Mouse (Mus musculus) midbrain, embryonic 15.5 days (tissue): Measurements from ENCODE around the gene Cacng2. TPM values are rescaled to one million over a fixed set of nuclear protein-coding genes. Genes with fewer than 3 reads are reported as not detected.
A peak's percentile ranks its signal among the peaks of the same experiment; 100 is the strongest.

Experiments
- ATAC-seq: fragments of 200-750 bp; cut with Nextera tagmentation; replicated peaks from 2 replicates; pipeline ENCODE4 v1.8.0; 2017; ENCODE audit warnings: moderate TSS enrichment
- H3K27ac ChIP-seq: fragments of 300-500 bp; sonication (generic); 2 replicates; pipeline ENCODE4 v1.5.1; 2015; ENCODE audit warnings: mild to moderate bottlenecking, inconsistent platforms
- H3K27me3 ChIP-seq: fragments of 300-500 bp; sonication (generic); replicated peaks from 2 replicates; pipeline ENCODE4 v1.6.1; 2015; ENCODE audit warnings: inconsistent platforms
- H3K36me3 ChIP-seq: fragments of 300-500 bp; sonication (generic); replicated peaks from 2 replicates; pipeline ENCODE4 v1.6.1; 2015; ENCODE audit warnings: inconsistent platforms
- H3K4me1 ChIP-seq: fragments of 300-500 bp; sonication (generic); 2 replicates; pipeline ENCODE4 v1.6.1; 2015; ENCODE audit warnings: inconsistent platforms
- H3K4me2 ChIP-seq: fragments of 300-500 bp; sonication (generic); 2 replicates; pipeline ENCODE4 v1.6.1; 2015; ENCODE audit warnings: inconsistent platforms, mild to moderate bottlenecking, moderate library complexity
- H3K4me3 ChIP-seq: fragments of 300-500 bp; sonication (generic); 2 replicates; pipeline ENCODE4 v1.5.1; 2015; ENCODE audit warnings: mild to moderate bottlenecking, inconsistent platforms
- H3K9ac ChIP-seq: fragments of 300-500 bp; sonication (generic); 2 replicates; pipeline ENCODE4 v1.6.1; 2015; ENCODE audit warnings: mild to moderate bottlenecking, inconsistent platforms
- H3K9me3 ChIP-seq: fragments of 300-500 bp; sonication (generic); 2 replicates; pipeline ENCODE4 v1.6.1; 2016; ENCODE audit warnings: inconsistent platforms
- WGBS: fragments of 180-500 bp; shearing (Covaris S2); methylation state at CpG from one replicate; pipeline ENCODE4 v1.1.7; 2015; ENCODE audit warnings: mixed read lengths; 5-methylcytosine and 5-hydroxymethylcytosine counted together
- polyA plus RNA-seq: library from polyadenylated mRNA; unstranded; fragments of >200 nt; fragmentation: Nextera tagmentation; extraction: Ambion mirVana; gene quantifications from 2 replicates; pipeline ENCODE4 v1.2.1, GENCODE M21; 2015

Gene Cacng2
- polyA plus RNA-seq, 1 experiment from 2014 or later, result 15.3 TPM

- WGBS, result 30% methylated on average over 6 of the region's 6 CpGs
- ATAC-seq, result no peak
- H3K4me2 ChIP-seq, result no peak overlapping the region
- H3K9me3 ChIP-seq, result no peaks in the 10 kb centered on the region
- no peak overlapping the region for H3K4me3 ChIP-seq
- no peak overlapping the region for H3K27ac ChIP-seq
- no peaks in the 10 kb centered on the region for H3K27me3 ChIP-seq
- H3K36me3 ChIP-seq, result no peaks in the 10 kb centered on the region
- H3K4me1 ChIP-seq, result peaks cover 3% of the 10 kb centered on the region; the same call in 1 of the 2 replicates
- H3K9ac ChIP-seq, result no peak overlapping the region
Observed at GRCm38 (mm10) chr15:78134606-78135005, 14.8 kb upstream of the Cacng2 start.

GRCm38 (mm10) chr15:78133389-78133788 is 13.6 kb upstream of the Cacng2 start:
- H3K9me3 ChIP-seq, result no peaks in the 10 kb centered on the region
- 21% methylated on average over 2 of the region's 2 CpGs for WGBS
- no peaks in the 10 kb centered on the region for H3K27me3 ChIP-seq
- H3K4me1 ChIP-seq, result peaks cover 3% of the 10 kb centered on the region; the same call in 1 of the 2 replicates
- H3K27ac ChIP-seq, result no peak overlapping the region
- no peak overlapping the region for H3K4me3 ChIP-seq
- no peak for ATAC-seq
- H3K9ac ChIP-seq, result no peak overlapping the region
- H3K4me2 ChIP-seq, result no peak overlapping the region
- H3K36me3 ChIP-seq, result no peaks in the 10 kb centered on the region

GRCm38 (mm10) chr15:78119248-78119647 is 580 bp downstream of the Cacng2 start:
- peak overlapping the region; percentile 64 for H3K4me3 ChIP-seq
- peaks cover 42% of the 10 kb centered on the region for H3K4me1 ChIP-seq
- peak overlapping the region; percentile 85 for H3K27ac ChIP-seq
- H3K4me2 ChIP-seq, result peak overlapping the region; percentile 61
- WGBS, result 3% methylated on average over 39 of the region's 39 CpGs
- no peaks in the 10 kb centered on the region; the same call in 1 of the 2 replicates for H3K27me3 ChIP-seq
- H3K9ac ChIP-seq, result peak overlapping the region; percentile 83
- no peaks in the 10 kb centered on the region for H3K36me3 ChIP-seq
- ATAC-seq, result peak; percentile 43
- no peaks in the 10 kb centered on the region for H3K9me3 ChIP-seq

- H3K27ac ChIP-seq, result peak overlapping the region; percentile 85; the same call in 1 of the 2 replicates
- H3K36me3 ChIP-seq, result no peaks in the 10 kb centered on the region
- 37% methylated on average over 15 of the region's 18 CpGs for WGBS
- H3K9ac ChIP-seq, result peak overlapping the region; percentile 83; the same call in 1 of the 2 replicates
- H3K4me2 ChIP-seq, result peak overlapping the region; percentile 61
- no peaks in the 10 kb centered on the region for H3K9me3 ChIP-seq
- H3K4me3 ChIP-seq, result peak overlapping the region; percentile 64
- ATAC-seq, result no peak
- H3K27me3 ChIP-seq, result no peaks in the 10 kb centered on the region; the same call in 1 of the 2 replicates
- H3K4me1 ChIP-seq, result peaks cover 42% of the 10 kb centered on the region
Observed at GRCm38 (mm10) chr15:78118275-78118995, 1.4 kb downstream of the Cacng2 start.

DNA sequence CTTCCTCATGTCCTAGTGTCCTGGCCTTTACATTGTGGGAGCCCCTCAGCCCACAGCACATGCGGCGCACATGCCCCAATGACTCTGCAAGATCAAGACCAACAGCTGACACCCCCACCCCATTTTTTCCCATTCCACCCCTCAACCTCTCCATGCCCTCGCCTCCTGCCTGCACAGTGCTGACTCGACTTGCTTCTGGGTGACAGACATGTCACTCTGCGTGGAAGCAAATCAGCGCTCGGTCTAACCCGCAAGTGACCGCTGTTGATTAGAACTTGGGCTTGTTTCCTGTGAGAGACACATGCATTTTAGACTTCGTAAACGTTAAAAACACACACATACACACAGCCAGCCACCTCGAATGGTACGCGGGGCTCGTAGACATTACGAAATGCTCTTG is 2.1 kb downstream of the Cacng2 start:
- Histone ChIP-seq H3K27me3 (no peaks in the 10 kb centered on the region; the same call in 1 of the 2 replicates), H3K4me3 (peak overlapping the region; percentile 64), H3K4me1 (peaks cover 42% of the 10 kb centered on the region), H3K27ac (peak overlapping the region; percentile 57; the same call in 1 of the 2 replicates), H3K9me3 (no peaks in the 10 kb centered on the region), H3K4me2 (peak overlapping the region; percentile 61), H3K9ac (peak overlapping the region; percentile 83; the same call in 1 of the 2 replicates), H3K36me3 (no peaks in the 10 kb centered on the region)
- WGBS, result 74% methylated on average over 16 of the region's 16 CpGs
- ATAC-seq, result no peak

GRCm38 (mm10) chr15:78116936-78117335 is 2.9 kb downstream of the Cacng2 start:
- Histone ChIP-seq H3K36me3 (no peaks in the 10 kb centered on the region), H3K4me3 (peak overlapping the region; percentile 64), H3K4me2 (peak overlapping the region; percentile 61), H3K27me3 (no peaks in the 10 kb centered on the region; the same call in 1 of the 2 replicates), H3K9me3 (no peaks in the 10 kb centered on the region), H3K9ac (peak overlapping the region; percentile 83; the same call in 1 of the 2 replicates), H3K27ac (peak overlapping the region; percentile 57), H3K4me1 (peaks cover 42% of the 10 kb centered on the region)
- no peak for ATAC-seq
- WGBS, result 22% methylated on average over 10 of the region's 10 CpGs

DNA sequence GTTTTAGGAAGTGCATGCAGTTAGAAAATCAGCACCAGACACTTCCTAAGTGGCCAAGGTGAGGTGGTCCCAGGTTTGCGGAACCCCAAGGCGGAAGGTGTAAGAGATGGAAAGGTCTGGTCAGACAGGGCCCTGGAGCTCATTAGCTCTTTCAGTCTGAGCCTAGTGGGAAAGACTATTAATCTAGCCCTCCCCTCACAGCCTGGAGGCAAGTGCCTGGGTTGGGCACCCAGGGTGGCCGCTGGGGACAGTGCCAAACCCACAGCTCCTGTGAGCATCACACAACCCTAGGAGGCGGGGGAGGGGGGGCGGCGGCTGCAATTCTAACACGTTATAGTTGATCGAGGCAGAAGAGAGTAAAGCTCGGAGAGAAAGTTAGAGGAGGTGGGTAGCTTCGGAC is 3.6 kb downstream of the Cacng2 start:
- Histone ChIP-seq H3K36me3 (no peaks in the 10 kb centered on the region), H3K27ac (peak overlapping the region; percentile 57), H3K4me1 (peaks cover 42% of the 10 kb centered on the region), H3K9ac (0 out of 2 replicates have a peak overlapping the region, but pooled peaks have one; percentile 83), H3K4me2 (peak overlapping the region; percentile 61), H3K4me3 (peak overlapping the region; percentile 64), H3K9me3 (no peaks in the 10 kb centered on the region), H3K27me3 (no peaks in the 10 kb centered on the region)
- no peak for ATAC-seq
- 51% methylated on average over 10 of the region's 10 CpGs for WGBS

DNA sequence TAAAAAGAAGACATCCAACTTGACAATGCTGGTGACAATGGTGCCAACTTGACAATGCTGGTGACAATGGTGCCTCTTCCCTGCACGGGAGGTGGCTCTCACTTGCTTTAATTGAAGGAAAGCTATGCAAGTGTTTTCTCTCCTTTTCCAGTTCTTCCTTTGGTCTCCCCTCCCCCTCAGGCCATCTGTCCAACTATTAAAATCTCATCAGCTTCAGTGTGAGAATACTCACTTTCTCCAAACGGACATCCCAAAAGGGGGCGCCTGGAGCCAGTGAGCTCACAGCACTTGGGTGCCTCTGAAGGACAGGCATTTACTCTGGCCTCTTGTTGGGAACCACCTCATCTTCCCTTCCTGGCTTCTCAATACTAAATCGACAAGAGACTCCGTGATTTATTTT is 20.3 kb downstream of the Cacng2 start:
- H3K4me2 ChIP-seq, result no peak overlapping the region
- H3K9me3 ChIP-seq, result no peaks in the 10 kb centered on the region
- H3K4me3 ChIP-seq, result no peak overlapping the region
- peaks cover 3% of the 10 kb centered on the region; the same call in 1 of the 2 replicates for H3K4me1 ChIP-seq
- H3K27me3 ChIP-seq, result no peaks in the 10 kb centered on the region
- WGBS, result 54% methylated on average over 5 of the region's 5 CpGs
- no peak overlapping the region for H3K9ac ChIP-seq
- ATAC-seq, result no peak
- H3K27ac ChIP-seq, result no peak overlapping the region
- H3K36me3 ChIP-seq, result no peaks in the 10 kb centered on the region

- H3K36me3 ChIP-seq, result no peaks in the 10 kb centered on the region
- H3K4me1 ChIP-seq, result peaks cover 4% of the 10 kb centered on the region; the same call in 1 of the 2 replicates
- WGBS, result 81% methylated on average over 16 of the region's 16 CpGs
- H3K4me3 ChIP-seq, result no peak overlapping the region
- H3K9me3 ChIP-seq, result no peaks in the 10 kb centered on the region
- no peak for ATAC-seq
- H3K27ac ChIP-seq, result no peak overlapping the region
- no peak overlapping the region for H3K4me2 ChIP-seq
- no peaks in the 10 kb centered on the region for H3K27me3 ChIP-seq
- H3K9ac ChIP-seq, result no peak overlapping the region
Observed at GRCm38 (mm10) chr15:78096004-78096403, 23.8 kb downstream of the Cacng2 start.

GRCm38 (mm10) chr15:78093597-78093996 is 26.2 kb downstream of the Cacng2 start:
- H3K4me3 ChIP-seq, result no peak overlapping the region
- WGBS, result 82% methylated on average over 5 of the region's 5 CpGs
- H3K4me2 ChIP-seq, result no peak overlapping the region
- H3K27me3 ChIP-seq, result no peaks in the 10 kb centered on the region
- H3K9ac ChIP-seq, result no peak overlapping the region
- peaks cover 8% of the 10 kb centered on the region; the same call in 1 of the 2 replicates for H3K4me1 ChIP-seq
- no peak for ATAC-seq
- H3K9me3 ChIP-seq, result no peaks in the 10 kb centered on the region
- H3K36me3 ChIP-seq, result no peaks in the 10 kb centered on the region
- H3K27ac ChIP-seq, result no peak overlapping the region

GRCm38 (mm10) chr15:78082841-78083572 is 36.8 kb downstream of the Cacng2 start:
- Histone ChIP-seq H3K36me3 (no peaks in the 10 kb centered on the region), H3K27ac (no peak overlapping the region), H3K9ac (no peak overlapping the region), H3K4me2 (no peak overlapping the region), H3K4me3 (no peak overlapping the region), H3K4me1 (peaks cover 36% of the 10 kb centered on the region), H3K9me3 (no peaks in the 10 kb centered on the region), H3K27me3 (no peaks in the 10 kb centered on the region)
- ATAC-seq, result no peak
- WGBS, result 53% methylated on average over 13 of the region's 13 CpGs

DNA sequence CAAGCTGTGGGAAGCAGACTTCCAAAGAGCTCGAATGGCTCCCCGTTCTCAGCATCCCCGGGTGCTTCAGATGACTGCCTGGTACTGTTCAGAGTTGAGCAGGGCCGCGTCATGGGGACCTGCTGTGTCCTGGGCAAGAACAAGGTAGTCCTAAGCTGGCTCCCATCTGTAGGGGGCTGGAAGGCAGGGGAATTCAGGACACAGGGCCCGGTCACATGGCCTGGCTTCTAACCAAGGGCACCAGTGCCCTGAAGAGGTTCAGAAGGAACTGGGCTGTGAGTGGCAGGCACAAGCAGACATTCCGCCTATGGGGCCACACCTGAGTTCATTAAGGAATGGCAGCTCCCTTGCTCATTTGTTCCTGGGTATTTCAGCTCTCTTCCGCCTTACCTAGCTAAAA is 37.7 kb downstream of the Cacng2 start:
- Histone ChIP-seq H3K36me3 (no peaks in the 10 kb centered on the region), H3K4me3 (no peak overlapping the region), H3K9ac (no peak overlapping the region), H3K4me1 (peaks cover 36% of the 10 kb centered on the region), H3K4me2 (no peak overlapping the region), H3K9me3 (no peaks in the 10 kb centered on the region), H3K27ac (no peak overlapping the region), H3K27me3 (no peaks in the 10 kb centered on the region)
- WGBS, result 44% methylated on average over 8 of the region's 8 CpGs
- ATAC-seq, result no peak
